Mouse (Mus musculus): Measurements from ENCODE around the gene Agap1. TPM values are rescaled to one million over a fixed set of nuclear protein-coding genes. Genes with fewer than 3 reads are reported as not detected.
A peak's percentile ranks its signal among the peaks of the same experiment; 100 is the strongest.

The Agap1 gene
- total RNA-seq, 2 experiments from 2014 or later = 18.9 to 20.6 TPM

- no peak for DNase-seq (ENCODE audit: low spot score)
Measured at GRCm38 (mm10) chr1:89844064-89844463, 389.5 kb downstream of the Agap1 start.

GRCm38 (mm10) chr1:89845487-89845886 lies 390.9 kb downstream of the Agap1 start:
- DNase-seq (ENCODE audit: low spot score) = no peak

GRCm38 (mm10) chr1:89846148-89846547 lies 391.5 kb downstream of the Agap1 start:
- DNase-seq (ENCODE audit: low spot score) = no peak

GRCm38 (mm10) chr1:89848356-89849039 lies 393.9 kb downstream of the Agap1 start:
- no peak for DNase-seq (ENCODE audit: low spot score)

GRCm38 (mm10) chr1:89849151-89849860 lies 394.7 kb downstream of the Agap1 start:
- DNase-seq (ENCODE audit: low spot score) = no peak

DNA sequence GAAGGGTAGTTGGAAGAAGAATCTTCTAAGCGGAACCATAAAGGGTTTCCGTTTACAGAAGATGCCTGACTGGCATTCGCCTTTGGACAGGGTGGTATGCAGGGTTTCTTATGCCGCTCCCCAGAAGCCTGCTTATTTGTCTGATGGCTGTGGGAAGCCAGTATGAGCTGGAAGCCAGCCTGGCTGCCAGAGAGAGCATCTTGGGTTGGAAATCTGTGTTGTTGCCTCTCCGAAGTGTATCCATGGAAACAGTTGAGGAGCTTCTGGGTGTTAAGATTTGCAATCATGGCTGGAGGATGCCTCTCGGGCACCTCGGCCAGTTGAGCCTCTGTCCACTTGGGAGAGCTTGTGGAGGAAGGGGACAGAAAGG lies 395.2 kb downstream of the Agap1 start:
- DNase-seq (ENCODE audit: low spot score) = no peak

DNA sequence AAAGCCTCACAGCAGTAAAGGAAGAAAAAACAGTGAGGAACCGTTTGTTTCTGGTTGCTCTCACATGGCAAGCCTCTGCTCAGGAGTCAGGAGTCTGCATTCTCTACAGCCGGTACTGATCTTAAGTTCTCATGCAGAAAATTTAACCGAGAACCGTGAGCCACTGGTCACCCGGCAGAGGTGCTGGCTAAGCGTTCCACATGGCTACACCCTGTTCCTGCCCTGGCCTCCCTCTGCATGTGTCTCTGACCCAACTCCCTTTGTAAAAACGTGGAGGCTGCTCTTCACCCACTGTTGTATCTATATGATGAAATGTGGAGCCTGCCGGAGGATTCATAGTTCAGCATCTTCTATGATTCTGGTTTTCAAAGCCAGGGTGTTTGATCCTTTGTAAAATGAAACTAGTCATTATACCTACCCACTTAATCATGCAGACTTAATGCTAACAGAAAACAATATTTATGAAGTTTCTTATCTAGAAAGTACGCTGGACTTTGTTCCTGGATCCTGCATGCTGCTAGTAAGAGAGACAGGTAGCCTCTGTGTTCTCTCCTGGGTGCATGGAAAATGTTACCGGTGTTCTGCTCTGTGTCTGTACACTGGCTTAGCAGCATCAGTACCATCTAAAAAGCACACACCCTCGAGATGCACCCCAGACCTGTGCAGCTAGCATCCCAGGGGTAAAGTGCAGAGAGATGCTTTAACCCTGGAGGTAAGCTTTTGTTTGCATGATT lies 396.2 kb downstream of the Agap1 start:
- DNase-seq (ENCODE audit: low spot score) = no peak

DNA sequence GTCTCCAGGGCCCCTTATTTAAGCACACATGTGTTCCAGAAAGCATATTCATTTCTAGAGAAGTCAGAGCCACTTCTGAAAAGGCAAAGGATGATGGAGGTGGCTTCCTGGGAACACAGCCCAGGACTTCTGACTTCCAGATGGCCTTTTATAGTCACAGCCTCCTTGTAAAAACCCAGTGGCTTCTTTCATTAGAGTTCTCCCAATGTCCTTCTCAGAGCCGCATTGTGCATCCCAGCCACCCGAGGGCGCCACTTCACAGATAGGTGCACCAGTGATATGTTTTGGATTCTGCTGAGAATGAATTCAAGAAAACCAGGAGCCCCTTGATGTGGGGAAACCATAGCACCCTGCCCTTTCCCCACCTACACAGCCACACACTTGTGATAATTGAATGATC lies 404.6 kb downstream of the Agap1 start:
- DNase-seq (ENCODE audit: low spot score) = peak; percentile 44

GRCm38 (mm10) chr1:89860017-89860730 lies 405.6 kb downstream of the Agap1 start:
- DNase-seq (ENCODE audit: low spot score) = peak; percentile 81

- DNase-seq (ENCODE audit: low spot score) = no peak
Measured at GRCm38 (mm10) chr1:89865787-89866186, 411.2 kb downstream of the Agap1 start.

DNA sequence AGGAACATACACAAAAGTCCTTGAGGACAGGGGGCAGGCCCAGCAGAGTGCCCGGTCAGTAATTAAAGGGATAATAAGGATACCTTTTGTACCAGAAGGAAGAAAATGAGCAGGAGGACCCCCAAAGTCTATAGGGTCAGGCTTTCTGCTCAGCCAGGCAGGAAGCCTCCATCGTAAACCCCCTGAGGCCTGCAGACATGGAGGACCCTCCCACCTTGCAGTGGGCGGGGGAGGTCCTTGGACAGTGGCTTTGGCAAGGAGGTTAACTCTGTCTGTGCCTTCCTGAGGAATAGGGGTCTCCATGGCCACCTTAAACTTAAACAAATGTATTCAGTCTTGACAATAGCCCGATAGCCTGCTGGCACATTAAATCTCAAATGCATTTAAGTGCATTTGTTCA lies 413.2 kb downstream of the Agap1 start:
- no peak for DNase-seq (ENCODE audit: low spot score)

DNA sequence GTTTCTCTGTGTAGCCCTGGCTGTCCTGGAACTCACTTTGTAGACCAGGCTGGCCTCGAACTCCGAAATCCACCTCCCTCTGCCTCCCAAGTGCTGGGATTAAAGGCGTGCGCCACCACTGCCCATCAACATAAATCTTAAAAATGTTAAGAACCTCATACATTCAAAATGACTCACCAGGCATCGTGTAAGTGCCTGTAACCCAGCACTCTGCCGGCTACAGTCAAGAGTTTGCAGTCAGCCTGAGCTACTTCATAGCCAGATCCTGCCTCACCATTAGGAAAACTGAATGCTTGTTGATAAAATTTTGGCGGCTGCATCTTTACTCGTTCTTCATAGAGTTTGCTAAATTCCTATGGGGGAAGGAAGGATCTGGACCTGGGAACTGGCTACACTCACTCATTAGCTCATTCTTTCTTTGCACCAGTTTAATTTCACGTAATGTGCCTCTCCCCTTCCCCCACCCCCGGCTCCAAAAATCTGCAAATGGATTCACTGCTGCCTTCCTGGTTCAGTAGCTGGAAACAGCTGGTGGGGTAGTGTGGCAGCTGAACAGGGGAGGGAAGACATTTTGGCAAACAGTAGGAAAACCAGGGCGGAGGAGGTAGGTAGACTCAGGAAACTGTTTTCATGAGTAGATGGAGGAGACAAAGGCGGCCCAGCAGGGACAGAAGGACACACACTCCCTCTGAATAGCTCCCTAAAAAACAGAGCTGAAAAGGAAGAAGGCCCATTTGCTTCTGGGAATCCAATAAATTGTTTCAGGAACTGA lies 415.7 kb downstream of the Agap1 start:
- no peak for DNase-seq (ENCODE audit: low spot score)

DNA sequence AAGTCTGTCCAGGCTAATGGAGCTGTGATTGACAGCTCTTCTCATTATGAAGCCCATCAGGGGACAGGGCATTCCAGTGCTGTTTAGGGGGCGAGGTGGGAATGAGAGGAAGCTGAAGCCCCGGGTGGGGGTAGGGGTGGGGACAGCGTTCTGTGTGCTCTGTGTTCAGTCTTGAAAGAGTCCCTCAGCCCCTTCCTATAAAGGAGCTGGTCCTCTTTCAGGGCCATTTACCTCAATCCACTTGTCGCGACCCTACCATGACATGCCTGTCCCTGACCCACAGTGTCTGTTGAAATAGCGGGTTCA lies 416.3 kb downstream of the Agap1 start:
- no peak for DNase-seq (ENCODE audit: low spot score)

- DNase-seq (ENCODE audit: low spot score) = peak; percentile 36
Measured at GRCm38 (mm10) chr1:89876346-89877072, 421.9 kb downstream of the Agap1 start.

GRCm38 (mm10) chr1:89878496-89878895 lies 423.9 kb downstream of the Agap1 start:
- no peak for DNase-seq (ENCODE audit: low spot score)

GRCm38 (mm10) chr1:89880193-89880592 lies 425.6 kb downstream of the Agap1 start:
- DNase-seq (ENCODE audit: low spot score) = no peak

- peak; percentile 16 for DNase-seq (ENCODE audit: low spot score)
Measured at GRCm38 (mm10) chr1:89880834-89881233, 426.2 kb downstream of the Agap1 start.

DNA sequence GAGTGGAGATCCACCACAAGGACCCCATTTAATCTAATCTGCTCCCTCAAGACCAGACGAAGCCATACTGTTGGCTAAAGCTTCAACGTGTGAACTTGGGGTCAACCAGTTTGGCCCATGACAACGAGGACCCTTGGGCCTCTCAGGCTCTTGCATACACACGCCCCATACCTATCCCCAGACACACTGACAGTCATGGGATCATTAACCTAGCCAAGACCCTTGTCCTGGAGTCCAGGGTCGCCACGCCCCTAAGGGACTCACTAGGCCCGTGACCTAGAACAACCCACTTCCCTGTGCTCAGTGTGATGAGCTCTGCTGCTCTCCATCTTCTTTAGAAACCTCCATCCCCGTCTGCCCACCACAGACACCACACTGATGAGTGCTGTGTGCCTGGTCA lies 429.7 kb downstream of the Agap1 start:
- DNase-seq (ENCODE audit: low spot score) = no peak

- DNase-seq (ENCODE audit: low spot score) = no peak
Measured at GRCm38 (mm10) chr1:89885696-89886095, 431.1 kb downstream of the Agap1 start.

DNA sequence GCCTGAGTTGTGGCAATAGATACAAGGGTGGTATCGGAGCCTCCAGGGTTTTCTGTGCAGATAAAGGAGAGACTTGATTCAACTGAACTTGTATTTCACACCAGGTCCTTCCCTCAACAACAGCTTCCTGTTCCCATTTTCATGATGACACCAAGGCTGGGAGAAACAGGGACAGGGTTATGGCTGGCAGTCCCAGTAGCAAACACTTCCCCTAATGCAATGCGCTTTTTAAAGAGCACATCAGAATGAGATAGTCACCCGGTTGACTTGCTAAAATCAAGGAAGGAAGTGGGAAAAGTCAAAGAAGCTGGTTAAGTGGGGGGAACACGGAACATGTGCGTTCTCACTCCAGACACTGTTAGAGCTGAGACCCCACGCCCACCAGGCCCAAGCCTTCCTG lies 436.8 kb downstream of the Agap1 start:
- DNase-seq (ENCODE audit: low spot score) = no peak

- DNase-seq (ENCODE audit: low spot score) = no peak
Measured at GRCm38 (mm10) chr1:89892281-89892680, 437.7 kb downstream of the Agap1 start.

Measured in gastrocnemius, adult 18-20 months (tissue).